Mouse (Mus musculus) liver, adult 2 months (tissue): ENCODE results near the gene Tpx2. TPM values are rescaled to one million over a fixed set of nuclear protein-coding genes. Genes with fewer than 3 reads are reported as not detected.

ENCODE experiments used
- DNase-seq: peaks from one replicate; pipeline ENCODE4 v3.0.0-alpha.2; 2011; ENCODE audit warnings: low read depth, low spot score; ENCODE audit errors: extremely low read depth
- H3K27ac ChIP-seq: fragments of 200-500 bp; replicated peaks from 2 replicates; pipeline ENCODE4 v1.5.1; 2012; ENCODE audit warnings: low read depth, mild to moderate bottlenecking, control low read depth, inconsistent platforms, low read length; ENCODE audit not compliant: insufficient read depth
- H3K27me3 ChIP-seq: fragments of 200-500 bp; 2 replicates; pipeline ENCODE4 v1.6.1; 2012; ENCODE audit warnings: mild to moderate bottlenecking, moderate library complexity, low read length, inconsistent platforms; ENCODE audit not compliant: control insufficient read depth, insufficient read depth
- H3K36me3 ChIP-seq: fragments of 200-500 bp; 2 replicates; pipeline ENCODE4 v1.6.1; 2012; ENCODE audit warnings: low read length, inconsistent platforms; ENCODE audit not compliant: control insufficient read depth, insufficient read depth
- H3K4me1 ChIP-seq: fragments of 200-500 bp; 2 replicates; pipeline ENCODE4 v1.6.1; 2011; ENCODE audit warnings: low read length; ENCODE audit not compliant: control insufficient read depth, insufficient read depth
- H3K4me3 ChIP-seq: fragments of 200-500 bp; 2 replicates; pipeline ENCODE4 v1.5.1; 2011; ENCODE audit warnings: low read depth, mild to moderate bottlenecking, control low read depth, low read length, moderate library complexity; ENCODE audit not compliant: insufficient read depth
- H3K79me2 ChIP-seq: fragments of 200-500 bp; 2 replicates; pipeline ENCODE4 v1.6.1; 2012; ENCODE audit warnings: inconsistent platforms, mild to moderate bottlenecking, low read length, moderate library complexity; ENCODE audit not compliant: control insufficient read depth, insufficient read depth
- H3K9ac ChIP-seq: fragments of 200-500 bp; 2 replicates; pipeline ENCODE4 v1.6.1; 2012; ENCODE audit warnings: low read depth, mild to moderate bottlenecking, control low read depth, inconsistent platforms, low read length
- CTCF ChIP-seq: fragments of 200-500 bp; IDR thresholded peaks from 2 replicates; pipeline ENCODE4 v1.5.1; 2011; ENCODE audit warnings: low read depth, low read length, control low read depth
- POLR2A ChIP-seq: fragments of 200-500 bp; IDR thresholded peaks from 2 replicates; pipeline ENCODE4 v1.6.1; 2011; ENCODE audit warnings: low read length, control low read depth; ENCODE audit not compliant: insufficient read depth; ENCODE audit errors: extremely low read depth
- WGBS: fragments of 180-500 bp; shearing (Covaris S2); methylation state at CpG from one replicate; pipeline ENCODE4 v1.1.7; 2018; 5-methylcytosine and 5-hydroxymethylcytosine counted together
- polyA plus RNA-seq: library from polyadenylated mRNA; depleted of rRNA; stranded (reverse); fragments of >200 nt; gene quantifications from 2 replicates; pipeline ENCODE4 v1.2.3, GENCODE M21; 2012
- total RNA-seq: library from RNA; depleted of rRNA; stranded (reverse); fragments of >200 nt; gene quantifications from 2 replicates; pipeline ENCODE4 v1.2.3, GENCODE M21; 2014

Gene Tpx2
- total and polyA plus RNA-seq, 2 experiments, result 0.04 to 0.18 TPM

- Histone ChIP-seq H3K9ac (no peak overlapping the region), H3K36me3 (no peaks in the 10 kb centered on the region), H3K27ac (no peak overlapping the region), H3K27me3 (no peaks in the 10 kb centered on the region), H3K4me3 (no peak overlapping the region), H3K79me2 (no peaks in the 10 kb centered on the region), H3K4me1 (no peaks in the 10 kb centered on the region)
- 63% methylated on average over 3 of the region's 3 CpGs for WGBS
- no peak for TF ChIP-seq POLR2A
- TF ChIP-seq CTCF, result no peak
- no peak for DNase-seq
Observed at GRCm38 (mm10) chr2:152902658-152903057, 54.9 kb downstream of the Tpx2 start.

GRCm38 (mm10) chr2:152903586-152903985, 55.8 kb downstream of the Tpx2 start:
- Histone ChIP-seq H3K4me1 (no peaks in the 10 kb centered on the region), H3K36me3 (no peaks in the 10 kb centered on the region), H3K4me3 (no peak overlapping the region), H3K27ac (no peak overlapping the region), H3K27me3 (no peaks in the 10 kb centered on the region), H3K79me2 (no peaks in the 10 kb centered on the region), H3K9ac (no peak overlapping the region)
- DNase-seq, result no peak
- 83% methylated on average over 4 of the region's 4 CpGs for WGBS
- TF ChIP-seq POLR2A, result no peak
- TF ChIP-seq CTCF, result no peak

- H3K79me2 ChIP-seq, result no peaks in the 10 kb centered on the region
- H3K4me1 ChIP-seq, result no peaks in the 10 kb centered on the region
- WGBS, result 67% methylated on average over 5 of the region's 5 CpGs
- H3K9ac ChIP-seq, result no peak overlapping the region
- no peaks in the 10 kb centered on the region for H3K27me3 ChIP-seq
- DNase-seq, result no peak
- H3K27ac ChIP-seq, result no peak overlapping the region
- no peak overlapping the region for H3K4me3 ChIP-seq
- TF ChIP-seq CTCF, result no peak
- TF ChIP-seq POLR2A, result no peak
- H3K36me3 ChIP-seq, result no peaks in the 10 kb centered on the region
Observed at GRCm38 (mm10) chr2:152904127-152904643, 56.4 kb downstream of the Tpx2 start.

GRCm38 (mm10) chr2:152905036-152905829, 57.5 kb downstream of the Tpx2 start:
- H3K27me3 ChIP-seq, result no peaks in the 10 kb centered on the region
- 63% methylated on average over 11 of the region's 11 CpGs for WGBS
- H3K27ac ChIP-seq, result no peak overlapping the region
- H3K36me3 ChIP-seq, result no peaks in the 10 kb centered on the region
- no peak overlapping the region for H3K9ac ChIP-seq
- no peaks in the 10 kb centered on the region for H3K79me2 ChIP-seq
- no peaks in the 10 kb centered on the region for H3K4me1 ChIP-seq
- H3K4me3 ChIP-seq, result no peak overlapping the region
- DNase-seq, result no peak
- TF ChIP-seq CTCF (no peak), POLR2A (no peak)

GRCm38 (mm10) chr2:152906274-152907037, 58.7 kb downstream of the Tpx2 start:
- Histone ChIP-seq H3K36me3 (no peaks in the 10 kb centered on the region), H3K9ac (no peak overlapping the region), H3K4me3 (no peak overlapping the region), H3K79me2 (no peaks in the 10 kb centered on the region), H3K27ac (no peak overlapping the region), H3K27me3 (no peaks in the 10 kb centered on the region), H3K4me1 (no peaks in the 10 kb centered on the region)
- no peak for DNase-seq
- 66% methylated on average over 9 of the region's 9 CpGs for WGBS
- TF ChIP-seq POLR2A (no peak), CTCF (no peak)
